Mouse (Mus musculus) midbrain, embryonic 12.5 days (tissue): ENCODE results near the gene Rplp1. TPM values are rescaled to one million over a fixed set of nuclear protein-coding genes. Genes with fewer than 3 reads are reported as not detected.

Experiments used
- ATAC-seq: fragments of 200-750 bp; cut with Nextera tagmentation; 2 replicates; pipeline ENCODE4 v1.8.0; 2017; ENCODE audit warnings: low read depth, moderate TSS enrichment, moderate library complexity; ENCODE audit not compliant: low FRiP score
- H3K27ac ChIP-seq: fragments of 300-500 bp; sonication (generic); replicated peaks from 2 replicates; pipeline ENCODE4 v1.5.1; 2016; ENCODE audit warnings: mild to moderate bottlenecking
- H3K27me3 ChIP-seq: fragments of 300-500 bp; sonication (generic); 2 replicates; pipeline ENCODE4 v1.6.1; 2016; ENCODE audit warnings: mild to moderate bottlenecking
- H3K36me3 ChIP-seq: fragments of 300-500 bp; sonication (generic); 2 replicates; pipeline ENCODE4 v1.6.1; 2016
- H3K4me1 ChIP-seq: fragments of 300-500 bp; sonication (generic); 2 replicates; pipeline ENCODE4 v1.6.1; 2016
- H3K4me2 ChIP-seq: fragments of 300-500 bp; sonication (generic); replicated peaks from 2 replicates; pipeline ENCODE4 v1.6.1; 2016; ENCODE audit warnings: mild to moderate bottlenecking, moderate library complexity
- H3K4me3 ChIP-seq: fragments of 300-500 bp; sonication (generic); 2 replicates; pipeline ENCODE4 v1.5.1; 2016; ENCODE audit warnings: mild to moderate bottlenecking
- H3K9ac ChIP-seq: fragments of 300-500 bp; sonication (generic); replicated peaks from 2 replicates; pipeline ENCODE4 v1.6.1; 2016; ENCODE audit warnings: mild to moderate bottlenecking, moderate library complexity
- H3K9me3 ChIP-seq: fragments of 300-500 bp; sonication (generic); 2 replicates; pipeline ENCODE4 v1.6.1; 2016; ENCODE audit warnings: mild to moderate bottlenecking
- WGBS: fragments of 180-500 bp; shearing (Covaris S2); methylation state at CpG from one replicate; pipeline ENCODE4 v1.1.7; 2016; 5-methylcytosine and 5-hydroxymethylcytosine counted together
- polyA plus RNA-seq: library from polyadenylated mRNA; unstranded; fragments of >200 nt; fragmentation: Nextera tagmentation; extraction: Ambion mirVana; gene quantifications from 2 replicates; pipeline ENCODE4 v1.2.1, GENCODE M21; 2016

Rplp1 gene
- polyA plus RNA-seq, 1 experiment from 2014 or later: 790 TPM

- Histone ChIP-seq H3K36me3 (peaks cover 50% of the 10 kb centered on the region), H3K4me3 (no peak overlapping the region), H3K27me3 (no peaks in the 10 kb centered on the region), H3K9me3 (no peaks in the 10 kb centered on the region), H3K9ac (no peak overlapping the region), H3K4me2 (no peak overlapping the region), H3K4me1 (peaks cover 7% of the 10 kb centered on the region; the same call in 1 of the 2 replicates), H3K27ac (no peak overlapping the region)
- no peak for ATAC-seq
- WGBS: 86% methylated on average over 3 of the region's 3 CpGs
These were observed 26.7 kb upstream of the Rplp1 start for GRCm38 (mm10) chr9:61941054-61941453.

GRCm38 (mm10) chr9:61933333-61933732 lies 19.0 kb upstream of the Rplp1 start:
- H3K27me3 ChIP-seq: no peaks in the 10 kb centered on the region
- no peak overlapping the region for H3K4me3 ChIP-seq
- no peaks in the 10 kb centered on the region for H3K9me3 ChIP-seq
- 90% methylated on average over 2 of the region's 2 CpGs for WGBS
- peaks cover 90% of the 10 kb centered on the region for H3K36me3 ChIP-seq
- no peaks in the 10 kb centered on the region for H3K4me1 ChIP-seq
- no peak overlapping the region for H3K27ac ChIP-seq
- no peak overlapping the region for H3K9ac ChIP-seq
- H3K4me2 ChIP-seq: no peak overlapping the region
- no peak for ATAC-seq

GRCm38 (mm10) chr9:61932009-61932408 lies 17.7 kb upstream of the Rplp1 start:
- WGBS: 96% methylated on average over 3 of the region's 3 CpGs
- no peak for ATAC-seq
- Histone ChIP-seq H3K27me3 (no peaks in the 10 kb centered on the region), H3K4me2 (no peak overlapping the region), H3K4me1 (no peaks in the 10 kb centered on the region), H3K4me3 (no peak overlapping the region), H3K9me3 (no peaks in the 10 kb centered on the region), H3K36me3 (peaks cover 90% of the 10 kb centered on the region), H3K27ac (no peak overlapping the region), H3K9ac (no peak overlapping the region)

GRCm38 (mm10) chr9:61925086-61925660 lies 10.8 kb upstream of the Rplp1 start:
- H3K36me3 ChIP-seq: peaks cover 93% of the 10 kb centered on the region
- no peaks in the 10 kb centered on the region for H3K27me3 ChIP-seq
- H3K27ac ChIP-seq: no peak overlapping the region
- H3K4me3 ChIP-seq: no peak overlapping the region
- H3K4me2 ChIP-seq: no peak overlapping the region
- H3K9me3 ChIP-seq: no peaks in the 10 kb centered on the region
- 92% methylated on average over 10 of the region's 10 CpGs for WGBS
- no peaks in the 10 kb centered on the region for H3K4me1 ChIP-seq
- no peak for ATAC-seq
- H3K9ac ChIP-seq: no peak overlapping the region

- 92% methylated on average over 6 of the region's 6 CpGs for WGBS
- Histone ChIP-seq H3K9ac (no peak overlapping the region), H3K4me2 (no peak overlapping the region), H3K27me3 (no peaks in the 10 kb centered on the region), H3K36me3 (peaks cover 78% of the 10 kb centered on the region), H3K27ac (no peak overlapping the region), H3K9me3 (no peaks in the 10 kb centered on the region), H3K4me1 (0 out of 2 replicates have a peak, but pooled peaks cover 3% of the 10 kb centered on the region), H3K4me3 (no peak overlapping the region)
- ATAC-seq: no peak
These were observed 6.0 kb upstream of the Rplp1 start for GRCm38 (mm10) chr9:61920331-61920730.

GRCm38 (mm10) chr9:61919464-61919863 lies 5.1 kb upstream of the Rplp1 start:
- Histone ChIP-seq H3K4me3 (no peak overlapping the region), H3K9me3 (no peaks in the 10 kb centered on the region), H3K9ac (no peak overlapping the region), H3K27ac (no peak overlapping the region), H3K4me1 (peaks cover 5% of the 10 kb centered on the region; the same call in 1 of the 2 replicates), H3K36me3 (peaks cover 69% of the 10 kb centered on the region), H3K27me3 (no peaks in the 10 kb centered on the region), H3K4me2 (no peak overlapping the region)
- no peak for ATAC-seq
- 95% methylated on average over 5 of the region's 5 CpGs for WGBS

- Histone ChIP-seq H3K9me3 (no peaks in the 10 kb centered on the region), H3K36me3 (peaks cover 62% of the 10 kb centered on the region), H3K4me2 (no peak overlapping the region), H3K9ac (no peak overlapping the region), H3K4me1 (peaks cover 17% of the 10 kb centered on the region), H3K27me3 (no peaks in the 10 kb centered on the region), H3K27ac (no peak overlapping the region), H3K4me3 (no peak overlapping the region)
- no peak for ATAC-seq
- WGBS: 93% methylated on average over 6 of the region's 6 CpGs
These were observed 3.1 kb upstream of the Rplp1 start for GRCm38 (mm10) chr9:61917436-61917835.

- H3K4me2 ChIP-seq: no peak overlapping the region
- 89% methylated on average over 3 of the region's 3 CpGs for WGBS
- H3K27ac ChIP-seq: no peak overlapping the region
- H3K9ac ChIP-seq: no peak overlapping the region
- no peaks in the 10 kb centered on the region for H3K9me3 ChIP-seq
- no peak overlapping the region for H3K4me3 ChIP-seq
- H3K4me1 ChIP-seq: peaks cover 18% of the 10 kb centered on the region
- ATAC-seq: no peak
- no peaks in the 10 kb centered on the region for H3K27me3 ChIP-seq
- H3K36me3 ChIP-seq: peaks cover 65% of the 10 kb centered on the region
These were observed 2.6 kb upstream of the Rplp1 start for GRCm38 (mm10) chr9:61916986-61917385.

GRCm38 (mm10) chr9:61915393-61916005 lies 1.2 kb upstream of the Rplp1 start:
- 40% methylated on average over 4 of the region's 4 CpGs for WGBS
- Histone ChIP-seq H3K4me2 (peak overlapping the region; percentile 74), H3K9ac (peak overlapping the region; percentile 53; the same call in 1 of the 2 replicates), H3K36me3 (peaks cover 63% of the 10 kb centered on the region), H3K27ac (peak overlapping the region; percentile 93), H3K9me3 (no peaks in the 10 kb centered on the region), H3K4me3 (peak overlapping the region; percentile 93), H3K4me1 (peaks cover 18% of the 10 kb centered on the region), H3K27me3 (no peaks in the 10 kb centered on the region)
- ATAC-seq: no peak

GRCm38 (mm10) chr9:61914917-61915300 lies 567 bp upstream of the Rplp1 start:
- Histone ChIP-seq H3K4me2 (peak overlapping the region; percentile 74), H3K9me3 (no peaks in the 10 kb centered on the region), H3K27ac (peak overlapping the region; percentile 93), H3K4me3 (peak overlapping the region; percentile 93), H3K4me1 (peaks cover 18% of the 10 kb centered on the region), H3K27me3 (no peaks in the 10 kb centered on the region), H3K36me3 (peaks cover 57% of the 10 kb centered on the region), H3K9ac (peak overlapping the region; percentile 53)
- no peak for ATAC-seq
- WGBS: 3% methylated on average over 13 of the region's 13 CpGs

GRCm38 (mm10) chr9:61911300-61912128 lies 2.8 kb downstream of the Rplp1 start:
- H3K9ac ChIP-seq: no peak overlapping the region
- ATAC-seq: no peak
- WGBS: 53% methylated on average over 6 of the region's 6 CpGs
- H3K27ac ChIP-seq: no peak overlapping the region
- H3K27me3 ChIP-seq: no peaks in the 10 kb centered on the region
- H3K4me1 ChIP-seq: peaks cover 18% of the 10 kb centered on the region
- H3K4me3 ChIP-seq: no peak overlapping the region
- H3K9me3 ChIP-seq: no peaks in the 10 kb centered on the region
- no peak overlapping the region for H3K4me2 ChIP-seq
- peaks cover 26% of the 10 kb centered on the region for H3K36me3 ChIP-seq
